Mouse (Mus musculus) bone marrow, adult 2 months (tissue): ENCODE measurements around the gene Plekhg1.

ENCODE experiments used
- CTCF ChIP-seq: fragments of 200-500 bp; IDR thresholded peaks from 2 replicates; pipeline ENCODE4 v1.5.1; 2011; ENCODE audit warnings: low read length, control low read depth; ENCODE audit not compliant: control insufficient read depth, insufficient read depth
- POLR2A ChIP-seq: fragments of 200-500 bp; IDR thresholded peaks from 2 replicates; pipeline ENCODE4 v1.6.1; 2011; ENCODE audit warnings: low read depth, mild to moderate bottlenecking, control low read depth, low read length, borderline replicate concordance; ENCODE audit not compliant: control insufficient read depth

DNA sequence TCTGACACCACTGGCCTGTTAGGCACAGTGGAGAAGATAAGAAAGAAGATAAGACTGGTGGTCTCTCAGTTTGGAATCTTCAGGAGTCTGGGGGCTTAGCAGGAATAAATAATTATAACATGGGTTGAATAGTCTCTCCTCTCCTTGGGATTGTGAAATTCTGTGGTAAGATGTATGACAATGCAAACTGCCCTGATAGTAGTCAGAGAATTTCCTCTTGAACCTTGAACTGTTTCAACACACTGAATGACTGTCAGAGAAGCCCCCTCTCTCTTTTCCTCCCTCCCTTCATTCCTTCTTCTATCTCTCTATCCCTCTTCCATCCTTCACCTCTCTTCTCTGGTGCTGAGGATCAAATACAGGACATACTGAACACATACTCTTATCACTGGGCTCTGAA lies 196.7 kb downstream of the Plekhg1 start:
- TF ChIP-seq CTCF (no peak), POLR2A (no peak)
